Mouse (Mus musculus) lung, embryonic 15.5 days (tissue): ENCODE measurements at regions not wholly inside any gene's neighbourhood (a gene's known extent, or its start where the extent isn't known, plus 50 kb on each side); places are given as distances from the start of the nearest gene placed in this dataset.
A peak's percentile ranks its signal among the peaks of the same experiment; 100 is the strongest.

Source experiments
- ATAC-seq: fragments of 200-750 bp; cut with Nextera tagmentation; 2 replicates; pipeline ENCODE4 v1.8.0; 2017; ENCODE audit warnings: moderate number of reproducible peaks, borderline replicate concordance; ENCODE audit not compliant: low FRiP score, low TSS enrichment; ENCODE audit errors: extremely low read depth
- H3K27ac ChIP-seq: fragments of 300-500 bp; sonication (generic); 2 replicates; pipeline ENCODE4 v1.5.1; 2015; ENCODE audit warnings: moderate library complexity, mild to moderate bottlenecking, inconsistent platforms
- H3K27me3 ChIP-seq: fragments of 300-500 bp; sonication (generic); 2 replicates; pipeline ENCODE4 v1.6.1; 2015; ENCODE audit warnings: inconsistent platforms
- H3K36me3 ChIP-seq: fragments of 300-500 bp; sonication (generic); 2 replicates; pipeline ENCODE4 v1.6.1; 2015; ENCODE audit warnings: inconsistent platforms
- H3K4me1 ChIP-seq: fragments of 300-500 bp; sonication (generic); 2 replicates; pipeline ENCODE4 v1.6.1; 2015; ENCODE audit warnings: inconsistent platforms
- H3K4me2 ChIP-seq: fragments of 300-500 bp; sonication (generic); 2 replicates; pipeline ENCODE4 v1.6.1; 2015; ENCODE audit warnings: inconsistent platforms, mild to moderate bottlenecking, moderate library complexity
- H3K4me3 ChIP-seq: fragments of 300-500 bp; sonication (generic); 2 replicates; pipeline ENCODE4 v1.5.1; 2015; ENCODE audit warnings: mild to moderate bottlenecking, inconsistent platforms
- H3K9ac ChIP-seq: fragments of 300-500 bp; sonication (generic); 2 replicates; pipeline ENCODE4 v1.6.1; 2015; ENCODE audit warnings: inconsistent platforms
- H3K9me3 ChIP-seq: fragments of 300-500 bp; sonication (generic); 2 replicates; pipeline ENCODE4 v1.6.1; 2016; ENCODE audit warnings: inconsistent platforms
- WGBS: fragments of 180-500 bp; shearing (Covaris S2); methylation state at CpG from one replicate; pipeline ENCODE4 v1.1.7; 2015; 5-methylcytosine and 5-hydroxymethylcytosine counted together

- WGBS = 46% methylated on average over 6 of the region's 6 CpGs
- no peak for ATAC-seq
- H3K9me3 ChIP-seq = no peaks in the 10 kb centered on the region
These were observed 118.4 kb upstream of the Pitx1 start for GRCm38 (mm10) chr13:55954346-55954745.

GRCm38 (mm10) chr13:55953426-55953825 is 117.4 kb upstream of the Pitx1 start:
- ATAC-seq = no peak
- 92% methylated on average over 2 of the region's 2 CpGs for WGBS
- peaks cover 11% of the 10 kb centered on the region; the same call in 1 of the 2 replicates for H3K4me1 ChIP-seq

More at GRCm38 (mm10) chr13:55954346-55954745, 118.4 kb upstream of the Pitx1 start:
- Histone ChIP-seq H3K4me1 (peaks cover 11% of the 10 kb centered on the region; the same call in 1 of the 2 replicates), H3K36me3 (no peaks in the 10 kb centered on the region), H3K4me3 (no peak overlapping the region), H3K9ac (no peak overlapping the region), H3K4me2 (no peak overlapping the region), H3K27ac (no peak overlapping the region), H3K27me3 (peaks cover 36% of the 10 kb centered on the region)

GRCm38 (mm10) chr13:55950773-55951172 is 114.8 kb upstream of the Pitx1 start:
- Histone ChIP-seq H3K27ac (no peak overlapping the region), H3K36me3 (no peaks in the 10 kb centered on the region), H3K27me3 (peaks cover 3% of the 10 kb centered on the region; the same call in 1 of the 2 replicates), H3K4me3 (no peak overlapping the region), H3K4me2 (no peak overlapping the region), H3K9me3 (no peaks in the 10 kb centered on the region), H3K9ac (no peak overlapping the region), H3K4me1 (peaks cover 11% of the 10 kb centered on the region; the same call in 1 of the 2 replicates)
- no peak; the same call in 1 of the 2 replicates for ATAC-seq
- 62% methylated on average over 6 of the region's 6 CpGs for WGBS

More at GRCm38 (mm10) chr13:55953426-55953825, 117.4 kb upstream of the Pitx1 start:
- Histone ChIP-seq H3K27ac (no peak overlapping the region), H3K4me2 (no peak overlapping the region), H3K4me3 (no peak overlapping the region), H3K36me3 (no peaks in the 10 kb centered on the region), H3K9ac (no peak overlapping the region), H3K9me3 (no peaks in the 10 kb centered on the region), H3K27me3 (peaks cover 29% of the 10 kb centered on the region)

GRCm38 (mm10) chr13:55948591-55948990 is 112.6 kb upstream of the Pitx1 start:
- Histone ChIP-seq H3K4me3 (no peak overlapping the region), H3K4me1 (peaks cover 11% of the 10 kb centered on the region; the same call in 1 of the 2 replicates), H3K27me3 (no peaks in the 10 kb centered on the region), H3K9ac (no peak overlapping the region), H3K27ac (no peak overlapping the region), H3K36me3 (no peaks in the 10 kb centered on the region), H3K9me3 (no peaks in the 10 kb centered on the region), H3K4me2 (no peak overlapping the region)
- 77% methylated on average over 9 of the region's 9 CpGs for WGBS
- no peak for ATAC-seq

DNA sequence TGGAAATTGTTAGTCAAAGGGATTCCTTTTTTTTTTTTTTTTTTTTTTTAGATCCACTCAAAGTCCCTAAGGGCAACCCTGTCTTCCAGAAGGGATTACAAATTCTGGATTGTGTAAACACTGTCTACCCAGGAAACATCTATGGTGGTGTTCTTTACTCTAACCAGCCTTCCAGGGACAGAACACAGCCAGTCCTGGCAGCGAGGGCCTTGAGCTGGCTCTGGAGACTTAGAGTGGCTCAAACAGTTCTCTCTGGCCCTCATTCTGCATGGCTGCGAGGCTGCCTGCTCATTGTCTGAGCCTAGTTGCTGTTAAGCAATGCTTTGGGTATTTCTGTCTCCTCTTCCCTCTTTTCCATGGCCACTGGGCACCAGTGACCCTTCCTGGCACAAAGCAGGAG is 112.2 kb upstream of the Pitx1 start:
- no peak overlapping the region for H3K4me2 ChIP-seq
- no peak for ATAC-seq
- WGBS = 61% methylated on average over 2 of the region's 2 CpGs

DNA sequence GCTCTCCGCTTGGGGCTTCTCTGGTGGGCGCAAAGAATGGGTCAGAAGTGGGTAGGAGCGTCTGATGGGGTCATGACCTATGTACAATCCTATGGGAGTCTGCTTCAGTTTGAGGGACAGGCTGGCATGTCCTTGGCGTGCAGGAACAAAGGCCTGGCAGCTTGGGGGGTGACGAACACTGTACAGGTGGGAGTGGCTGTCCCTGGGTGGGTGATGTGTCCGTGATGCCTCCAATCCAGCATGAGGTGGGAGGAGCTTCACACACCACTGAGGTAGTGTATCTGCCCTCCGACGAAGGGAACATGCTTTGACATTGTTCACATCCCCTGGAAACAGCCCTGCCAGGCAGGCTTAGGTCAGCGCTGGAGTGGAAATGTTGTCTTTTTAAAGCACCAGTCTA is 101.4 kb upstream of the Pitx1 start:
- Histone ChIP-seq H3K27me3 (0 out of 2 replicates have a peak, but pooled peaks cover 3% of the 10 kb centered on the region), H3K27ac (no peak overlapping the region), H3K4me2 (no peak overlapping the region), H3K4me1 (no peaks in the 10 kb centered on the region), H3K9ac (no peak overlapping the region), H3K4me3 (no peak overlapping the region), H3K36me3 (no peaks in the 10 kb centered on the region), H3K9me3 (no peaks in the 10 kb centered on the region)
- ATAC-seq = no peak
- 77% methylated on average over 9 of the region's 9 CpGs for WGBS

More for the DNA sequence above, 112.2 kb upstream of the Pitx1 start:
- Histone ChIP-seq H3K4me1 (peaks cover 11% of the 10 kb centered on the region; the same call in 1 of the 2 replicates), H3K9me3 (no peaks in the 10 kb centered on the region), H3K4me3 (no peak overlapping the region), H3K27me3 (no peaks in the 10 kb centered on the region), H3K27ac (no peak overlapping the region), H3K9ac (no peak overlapping the region), H3K36me3 (no peaks in the 10 kb centered on the region)

- Histone ChIP-seq H3K27ac (no peak overlapping the region), H3K4me3 (no peak overlapping the region), H3K9me3 (no peaks in the 10 kb centered on the region), H3K36me3 (no peaks in the 10 kb centered on the region), H3K27me3 (0 out of 2 replicates have a peak, but pooled peaks cover 3% of the 10 kb centered on the region), H3K9ac (no peak overlapping the region), H3K4me1 (no peaks in the 10 kb centered on the region), H3K4me2 (no peak overlapping the region)
- 75% methylated on average over 9 of the region's 9 CpGs for WGBS
- ATAC-seq = no peak
These were observed 101.0 kb upstream of the Pitx1 start for GRCm38 (mm10) chr13:55937000-55937399.

DNA sequence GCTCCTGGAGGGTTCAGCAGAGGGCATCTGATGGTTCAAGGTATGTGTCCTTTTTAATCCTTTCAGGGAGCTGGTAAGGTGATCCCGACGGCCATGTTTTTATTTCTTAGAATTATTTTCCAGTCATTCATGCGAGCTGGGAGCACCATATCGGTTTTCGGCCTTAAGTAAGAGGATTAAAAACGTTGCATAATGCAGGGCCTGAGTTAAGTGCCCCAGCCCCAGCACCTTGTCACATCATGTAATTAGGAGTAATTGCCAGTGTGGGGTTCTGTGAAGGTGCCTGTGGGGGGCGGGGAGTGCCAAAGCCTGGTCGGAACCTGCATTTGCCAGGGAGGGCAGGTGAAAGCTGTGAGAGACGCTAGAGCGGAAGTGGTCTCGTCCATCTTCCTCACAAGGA is 94.6 kb upstream of the Pitx1 start:
- no peaks in the 10 kb centered on the region for H3K9me3 ChIP-seq
- no peak overlapping the region for H3K4me3 ChIP-seq
- no peaks in the 10 kb centered on the region for H3K4me1 ChIP-seq
- no peaks in the 10 kb centered on the region for H3K36me3 ChIP-seq
- H3K4me2 ChIP-seq = no peak overlapping the region
- H3K27ac ChIP-seq = no peak overlapping the region
- ATAC-seq = no peak
- H3K27me3 ChIP-seq = no peaks in the 10 kb centered on the region
- H3K9ac ChIP-seq = no peak overlapping the region
- WGBS = 69% methylated on average over 11 of the region's 11 CpGs

- H3K27me3 ChIP-seq = 0 out of 2 replicates have a peak, but pooled peaks cover 5% of the 10 kb centered on the region
- H3K27ac ChIP-seq = no peak overlapping the region
- no peak for ATAC-seq
- H3K4me3 ChIP-seq = no peak overlapping the region
- H3K9ac ChIP-seq = no peak overlapping the region
- WGBS = 73% methylated on average over 6 of the region's 6 CpGs
- H3K4me1 ChIP-seq = no peaks in the 10 kb centered on the region
- no peaks in the 10 kb centered on the region for H3K36me3 ChIP-seq
- no peak overlapping the region for H3K4me2 ChIP-seq
- no peaks in the 10 kb centered on the region for H3K9me3 ChIP-seq
These were observed 93.8 kb upstream of the Pitx1 start for GRCm38 (mm10) chr13:55929814-55930213.

DNA sequence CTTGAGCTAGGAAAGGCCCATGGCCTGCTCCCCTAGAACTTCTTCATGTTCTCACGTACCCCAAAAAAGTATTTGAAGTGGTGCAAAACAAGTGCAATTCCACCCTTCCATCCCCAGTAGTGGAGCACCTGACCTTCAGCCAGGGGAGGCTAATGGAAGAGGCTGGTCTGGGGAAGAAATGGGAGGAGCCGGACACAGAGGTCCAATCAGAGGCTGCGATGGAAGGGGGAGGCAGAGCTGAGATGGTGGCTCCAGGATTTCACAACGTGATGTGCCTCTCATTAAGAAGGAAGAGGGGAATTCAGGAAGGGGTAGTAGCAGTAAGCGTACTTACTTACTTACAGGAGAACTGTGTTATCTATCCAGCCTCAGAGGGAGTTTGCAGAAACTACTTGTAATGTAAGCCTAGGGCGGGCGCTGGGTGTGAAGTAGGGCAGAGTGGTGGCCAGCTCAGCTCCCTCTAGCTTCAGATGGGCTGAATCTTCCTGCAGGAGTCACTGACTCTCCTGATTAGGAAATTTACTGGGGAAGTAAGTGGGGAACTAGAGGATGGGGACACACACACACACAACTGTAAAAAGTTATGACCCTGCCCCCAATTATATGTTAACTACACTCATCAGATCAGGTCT is 87.6 kb upstream of the Pitx1 start:
- no peaks in the 10 kb centered on the region for H3K36me3 ChIP-seq
- H3K9me3 ChIP-seq = no peaks in the 10 kb centered on the region
- peaks cover 11% of the 10 kb centered on the region for H3K4me1 ChIP-seq
- peak; percentile 69; the same call in 1 of the 2 replicates for ATAC-seq
- H3K4me3 ChIP-seq = no peak overlapping the region
- H3K4me2 ChIP-seq = peak overlapping the region; percentile 34
- 11% methylated on average over 7 of the region's 7 CpGs for WGBS
- no peak overlapping the region for H3K9ac ChIP-seq
- H3K27ac ChIP-seq = no peak overlapping the region
- peaks cover 11% of the 10 kb centered on the region; the same call in 1 of the 2 replicates for H3K27me3 ChIP-seq

- H3K4me2 ChIP-seq = no peak overlapping the region
- H3K4me3 ChIP-seq = no peak overlapping the region
- H3K4me1 ChIP-seq = peaks cover 4% of the 10 kb centered on the region
- WGBS = 94% methylated on average over 12 of the region's 12 CpGs
- H3K27me3 ChIP-seq = no peaks in the 10 kb centered on the region
- no peaks in the 10 kb centered on the region for H3K9me3 ChIP-seq
- ATAC-seq = no peak
- no peak overlapping the region for H3K27ac ChIP-seq
- H3K9ac ChIP-seq = no peak overlapping the region
- H3K36me3 ChIP-seq = no peaks in the 10 kb centered on the region
These were observed 81.3 kb upstream of the Pitx1 start for GRCm38 (mm10) chr13:55917316-55917715.

DNA sequence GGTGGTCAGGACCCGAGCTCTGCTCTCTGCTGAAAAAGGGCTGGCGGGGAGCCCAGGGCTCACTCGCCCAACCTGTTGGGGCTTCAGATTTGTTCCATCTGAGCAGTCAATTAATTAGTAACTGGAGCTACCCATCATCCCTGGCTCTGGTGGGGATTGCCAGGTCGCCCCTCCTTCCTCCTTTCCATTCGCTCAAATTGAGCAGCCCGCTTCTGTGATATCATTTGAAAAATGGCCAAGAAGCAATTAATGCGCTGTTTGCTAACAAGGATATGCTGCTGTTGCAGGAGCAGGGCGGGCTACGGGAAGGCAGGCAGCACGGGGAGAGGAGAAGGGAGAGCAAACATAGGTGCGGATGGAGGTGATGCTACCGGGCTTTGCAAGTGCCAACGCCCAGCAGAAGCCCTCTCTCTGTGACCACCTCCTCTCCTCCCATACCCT is 76.3 kb upstream of the Pitx1 start:
- Histone ChIP-seq H3K4me2 (no peak overlapping the region), H3K4me3 (no peak overlapping the region)

More for the DNA sequence above, 76.3 kb upstream of the Pitx1 start:
- Histone ChIP-seq H3K27ac (no peak overlapping the region), H3K36me3 (no peaks in the 10 kb centered on the region), H3K4me1 (peaks cover 23% of the 10 kb centered on the region), H3K9me3 (no peaks in the 10 kb centered on the region), H3K27me3 (no peaks in the 10 kb centered on the region), H3K9ac (no peak overlapping the region)
- WGBS = 35% methylated on average over 13 of the region's 13 CpGs
- ATAC-seq = no peak
